Mouse (Mus musculus) liver, adult 2 months (tissue): Measurements from ENCODE around the gene Auts2. TPM values are rescaled to one million over a fixed set of nuclear protein-coding genes. Genes with fewer than 3 reads are reported as not detected.

Source experiments
- DNase-seq: peaks from one replicate; pipeline ENCODE4 v3.0.0-alpha.2; 2011; ENCODE audit warnings: low read depth, low spot score; ENCODE audit errors: extremely low read depth
- H3K27ac ChIP-seq: fragments of 200-500 bp; replicated peaks from 2 replicates; pipeline ENCODE4 v1.5.1; 2012; ENCODE audit warnings: low read depth, mild to moderate bottlenecking, control low read depth, inconsistent platforms, low read length; ENCODE audit not compliant: insufficient read depth
- H3K27me3 ChIP-seq: fragments of 200-500 bp; 2 replicates; pipeline ENCODE4 v1.6.1; 2012; ENCODE audit warnings: mild to moderate bottlenecking, moderate library complexity, low read length, inconsistent platforms; ENCODE audit not compliant: control insufficient read depth, insufficient read depth
- H3K36me3 ChIP-seq: fragments of 200-500 bp; 2 replicates; pipeline ENCODE4 v1.6.1; 2012; ENCODE audit warnings: low read length, inconsistent platforms; ENCODE audit not compliant: control insufficient read depth, insufficient read depth
- H3K4me1 ChIP-seq: fragments of 200-500 bp; 2 replicates; pipeline ENCODE4 v1.6.1; 2011; ENCODE audit warnings: low read length; ENCODE audit not compliant: control insufficient read depth, insufficient read depth
- H3K4me3 ChIP-seq: fragments of 200-500 bp; 2 replicates; pipeline ENCODE4 v1.5.1; 2011; ENCODE audit warnings: low read depth, mild to moderate bottlenecking, control low read depth, low read length, moderate library complexity; ENCODE audit not compliant: insufficient read depth
- H3K79me2 ChIP-seq: fragments of 200-500 bp; 2 replicates; pipeline ENCODE4 v1.6.1; 2012; ENCODE audit warnings: inconsistent platforms, mild to moderate bottlenecking, low read length, moderate library complexity; ENCODE audit not compliant: control insufficient read depth, insufficient read depth
- H3K9ac ChIP-seq: fragments of 200-500 bp; 2 replicates; pipeline ENCODE4 v1.6.1; 2012; ENCODE audit warnings: low read depth, mild to moderate bottlenecking, control low read depth, inconsistent platforms, low read length
- CTCF ChIP-seq: fragments of 200-500 bp; IDR thresholded peaks from 2 replicates; pipeline ENCODE4 v1.5.1; 2011; ENCODE audit warnings: low read depth, low read length, control low read depth
- POLR2A ChIP-seq: fragments of 200-500 bp; IDR thresholded peaks from 2 replicates; pipeline ENCODE4 v1.6.1; 2011; ENCODE audit warnings: low read length, control low read depth; ENCODE audit not compliant: insufficient read depth; ENCODE audit errors: extremely low read depth
- WGBS: fragments of 180-500 bp; shearing (Covaris S2); methylation state at CpG from one replicate; pipeline ENCODE4 v1.1.7; 2018; 5-methylcytosine and 5-hydroxymethylcytosine counted together
- polyA plus RNA-seq: library from polyadenylated mRNA; depleted of rRNA; stranded (reverse); fragments of >200 nt; gene quantifications from 2 replicates; pipeline ENCODE4 v1.2.3, GENCODE M21; 2012
- total RNA-seq: library from RNA; depleted of rRNA; stranded (reverse); fragments of >200 nt; gene quantifications from 2 replicates; pipeline ENCODE4 v1.2.3, GENCODE M21; 2014

Auts2 gene
- total and polyA plus RNA-seq, 2 experiments: 0.37 to 0.51 TPM

- Histone ChIP-seq H3K4me3 (no peak overlapping the region), H3K9ac (no peak overlapping the region), H3K79me2 (no peaks in the 10 kb centered on the region), H3K36me3 (no peaks in the 10 kb centered on the region), H3K27me3 (no peaks in the 10 kb centered on the region), H3K27ac (no peak overlapping the region), H3K4me1 (no peaks in the 10 kb centered on the region)
- 86% methylated on average over 14 of the region's 14 CpGs for WGBS
- no peak for TF ChIP-seq CTCF
- TF ChIP-seq POLR2A: no peak
- no peak for DNase-seq
Measured at GRCm38 (mm10) chr5:131839657-131840315, 703.4 kb downstream of the Auts2 start.

GRCm38 (mm10) chr5:131839023-131839422 lies 704.1 kb downstream of the Auts2 start:
- no peak overlapping the region for H3K27ac ChIP-seq
- H3K4me1 ChIP-seq: no peaks in the 10 kb centered on the region
- no peak overlapping the region for H3K4me3 ChIP-seq
- no peak overlapping the region for H3K9ac ChIP-seq
- no peak for DNase-seq
- no peaks in the 10 kb centered on the region for H3K79me2 ChIP-seq
- H3K27me3 ChIP-seq: no peaks in the 10 kb centered on the region
- WGBS: 78% methylated on average over 10 of the region's 10 CpGs
- TF ChIP-seq CTCF (no peak), POLR2A (no peak)
- no peaks in the 10 kb centered on the region for H3K36me3 ChIP-seq

GRCm38 (mm10) chr5:131838064-131838463 lies 705.1 kb downstream of the Auts2 start:
- WGBS: 86% methylated on average over 6 of the region's 6 CpGs
- TF ChIP-seq CTCF (no peak), POLR2A (no peak)
- H3K9ac ChIP-seq: no peak overlapping the region
- no peak for DNase-seq
- H3K4me3 ChIP-seq: no peak overlapping the region
- no peaks in the 10 kb centered on the region for H3K27me3 ChIP-seq
- H3K4me1 ChIP-seq: no peaks in the 10 kb centered on the region
- H3K79me2 ChIP-seq: no peaks in the 10 kb centered on the region
- no peak overlapping the region for H3K27ac ChIP-seq
- H3K36me3 ChIP-seq: no peaks in the 10 kb centered on the region

GRCm38 (mm10) chr5:131836014-131836735 lies 707.0 kb downstream of the Auts2 start:
- no peak for DNase-seq
- no peaks in the 10 kb centered on the region for H3K4me1 ChIP-seq
- TF ChIP-seq CTCF (no peak), POLR2A (no peak)
- no peaks in the 10 kb centered on the region for H3K27me3 ChIP-seq
- no peak overlapping the region for H3K9ac ChIP-seq
- no peaks in the 10 kb centered on the region for H3K36me3 ChIP-seq
- 45% methylated on average over 6 of the region's 6 CpGs for WGBS
- no peak overlapping the region for H3K27ac ChIP-seq
- no peaks in the 10 kb centered on the region for H3K79me2 ChIP-seq
- no peak overlapping the region for H3K4me3 ChIP-seq

- H3K79me2 ChIP-seq: no peaks in the 10 kb centered on the region
- no peaks in the 10 kb centered on the region for H3K27me3 ChIP-seq
- DNase-seq: no peak
- no peak overlapping the region for H3K27ac ChIP-seq
- TF ChIP-seq POLR2A: no peak
- no peak for TF ChIP-seq CTCF
- no peaks in the 10 kb centered on the region for H3K36me3 ChIP-seq
- no peaks in the 10 kb centered on the region for H3K4me1 ChIP-seq
- no peak overlapping the region for H3K9ac ChIP-seq
- no peak overlapping the region for H3K4me3 ChIP-seq
- 81% methylated on average over 19 of the region's 19 CpGs for WGBS
Measured at GRCm38 (mm10) chr5:131832891-131833876, 710.0 kb downstream of the Auts2 start.
